Mouse (Mus musculus) left cerebral cortex, postnatal 25 days (tissue): ENCODE results near the gene Gm21739. TPM values are rescaled to one million over a fixed set of nuclear protein-coding genes. Genes with fewer than 3 reads are reported as not detected.
"Not testable (repeated sequence)": the region's sequence is repeated elsewhere in the genome, so short reads cannot be mapped to it uniquely, and the experiment has no call there.

Source experiments
- DNase-seq, 2 experiments: peaks; one replicate each; pipeline ENCODE4 v3.0.0; 2022; ENCODE audit warnings: low spot score in 2 of 2, mixed read lengths in 1 of 2
- intact Hi-C: fragments of 180-260 bp; cut with DNase I; formaldehyde crosslinking; loops from one replicate; pipeline ENCODE4 v1.15.1; 2025
- total RNA-seq, 2 experiments: library from RNA; stranded (reverse); gene quantifications; 2 replicates each; pipeline ENCODE4 v1.2.3; 2021

Gm21739 gene
- total RNA-seq: not detected

- intact Hi-C loops, DNase-seq: not testable (repeated sequence)
Observed at GRCm38 (mm10) chrY:44264344-44264743, at the start of gene Gm21739. Gene Gm21739, minus strand, starts transcription at chrY:44264444.
